Mouse (Mus musculus) MEL-GATA-1-ER (cell line): ENCODE results near the gene Rarb.

Experiments used
- DNase-seq: peaks from one replicate; pipeline ENCODE4 v3.0.0-alpha.2; 2012; ENCODE audit warnings: low read depth; ENCODE audit errors: extremely low read depth

Gene Rarb

GRCm38 (mm10) chr14:16735331-16736012 is 83.5 kb downstream of the Rarb start:
- no peak for DNase-seq

DNA sequence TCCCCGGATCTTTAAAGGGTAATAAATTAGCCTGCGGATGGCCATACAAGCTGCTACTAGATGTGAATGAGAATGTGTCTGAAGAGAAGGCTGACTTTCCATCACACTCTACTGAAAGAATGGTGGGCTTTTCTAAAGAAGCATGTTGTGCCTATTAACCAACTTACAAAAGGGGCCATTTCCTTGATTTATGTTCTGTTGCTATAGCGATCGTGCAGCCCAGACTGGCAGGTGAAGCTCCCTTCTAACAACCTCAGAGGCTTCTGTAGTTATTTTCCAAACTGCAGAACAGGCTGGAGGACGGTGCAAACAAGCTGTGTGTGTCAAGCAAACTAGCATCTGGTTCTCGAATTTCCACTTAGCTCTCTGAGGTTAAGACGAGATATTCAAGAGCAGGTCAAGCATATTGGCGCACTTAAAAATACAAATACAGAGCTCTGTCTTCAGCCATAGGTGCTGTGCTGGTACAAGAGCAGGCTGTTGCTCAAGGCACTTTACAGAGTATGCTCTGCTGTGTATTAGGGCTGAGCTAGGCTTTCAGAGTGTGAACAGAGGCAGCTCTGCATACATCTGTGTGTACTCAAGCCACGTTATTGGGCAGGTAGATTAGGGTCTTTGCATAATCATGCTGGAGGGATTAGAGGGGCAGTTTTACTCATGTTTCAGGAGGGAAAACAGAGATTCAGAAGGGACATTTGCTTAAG is 85.2 kb downstream of the Rarb start:
- DNase-seq, result no peak

- no peak for DNase-seq
Observed at GRCm38 (mm10) chr14:16732054-16732453, 86.9 kb downstream of the Rarb start.

- no peak for DNase-seq
Observed at GRCm38 (mm10) chr14:16728175-16728838, 90.6 kb downstream of the Rarb start.

- DNase-seq, result no peak
Observed at GRCm38 (mm10) chr14:16723991-16724390, 95.0 kb downstream of the Rarb start.

- DNase-seq, result no peak
Observed at GRCm38 (mm10) chr14:16717821-16718220, 101.1 kb downstream of the Rarb start.

- no peak for DNase-seq
Observed at GRCm38 (mm10) chr14:16714344-16714955, 104.5 kb downstream of the Rarb start.

- no peak for DNase-seq
Observed at GRCm38 (mm10) chr14:16713773-16714172, 105.2 kb downstream of the Rarb start.

DNA sequence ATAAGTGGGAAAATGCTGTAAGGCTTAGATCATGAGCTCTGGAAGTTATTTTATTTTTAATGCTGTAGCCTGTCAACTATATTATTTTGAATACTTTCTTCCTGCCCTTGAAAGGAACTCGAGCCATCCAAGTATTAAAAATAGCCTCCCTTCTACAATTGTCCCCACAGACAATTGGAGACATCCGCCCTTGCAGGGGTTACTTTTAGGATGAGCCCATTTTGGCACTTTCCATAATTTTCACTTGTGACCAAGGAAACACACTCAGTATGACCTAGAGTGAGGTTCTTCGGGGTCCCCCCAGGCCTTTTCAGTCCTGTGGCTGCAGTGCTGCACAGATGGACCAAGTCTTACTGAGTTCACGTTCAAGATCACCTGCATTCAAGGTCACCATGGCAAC is 119.7 kb downstream of the Rarb start:
- DNase-seq, result no peak

GRCm38 (mm10) chr14:16695453-16696120 is 123.4 kb downstream of the Rarb start:
- DNase-seq, result no peak

DNA sequence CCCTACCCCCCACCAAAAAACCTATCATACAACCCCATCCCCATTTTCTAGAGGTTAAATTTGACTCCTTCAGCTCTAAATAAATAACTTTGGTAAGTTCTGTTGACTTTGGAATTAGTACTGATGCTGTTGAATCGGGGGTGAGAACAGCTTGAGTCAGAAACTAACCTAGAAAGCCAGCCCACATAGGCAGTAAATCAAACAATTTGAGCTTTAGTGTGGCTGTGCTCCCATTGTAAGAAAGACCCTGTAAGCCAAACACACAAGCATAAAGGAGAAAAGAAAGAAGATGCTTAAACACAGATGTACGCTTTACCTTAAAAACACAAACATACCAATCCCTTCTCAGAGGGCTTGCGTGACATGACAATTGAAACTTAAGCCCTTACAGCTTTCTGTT is 140.6 kb downstream of the Rarb start:
- DNase-seq, result no peak

- DNase-seq, result no peak
Observed at GRCm38 (mm10) chr14:16677081-16677480, 141.9 kb downstream of the Rarb start.

- no peak for DNase-seq
Observed at GRCm38 (mm10) chr14:16670571-16670970, 148.4 kb downstream of the Rarb start.

DNA sequence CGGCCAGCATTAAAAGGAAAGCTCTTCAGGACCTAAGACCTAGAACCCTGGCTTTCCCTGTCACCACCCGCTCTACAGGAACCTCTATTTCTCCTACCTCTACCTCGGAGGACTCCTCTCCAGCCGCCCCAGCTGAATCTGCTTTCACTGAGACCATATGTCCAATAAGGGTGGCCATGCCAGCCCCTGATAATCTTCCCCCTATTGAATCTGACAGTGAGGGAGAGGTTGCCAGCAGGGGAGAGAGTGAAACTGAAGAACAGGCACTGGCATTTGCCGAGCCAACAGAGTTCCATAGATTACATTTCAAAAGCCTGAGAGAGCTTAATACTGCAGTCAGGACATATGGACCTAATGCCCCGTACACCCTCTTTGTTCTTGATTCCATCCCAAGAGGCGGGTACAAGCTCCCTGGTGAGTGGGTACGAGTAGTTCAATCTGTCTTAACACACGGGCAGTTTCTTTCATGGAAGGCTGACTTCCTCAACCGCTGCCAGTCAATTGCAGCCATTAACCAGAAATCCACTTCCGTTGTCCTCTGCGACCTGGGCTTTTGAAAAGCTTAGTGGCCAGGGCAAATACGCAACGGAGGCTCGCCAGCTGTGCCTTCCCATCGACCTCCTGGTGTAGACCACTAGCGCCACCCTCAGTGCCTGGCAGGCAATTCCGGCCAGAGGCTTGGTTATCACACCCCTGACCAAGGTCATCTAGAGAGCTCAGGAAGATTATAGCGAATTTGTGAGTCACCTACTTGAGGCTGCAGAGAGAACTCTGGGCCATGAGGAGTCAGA is 179.6 kb downstream of the Rarb start:
- DNase-seq, result no peak

- no peak for DNase-seq
Observed at GRCm38 (mm10) chr14:16613975-16614374, 205.0 kb downstream of the Rarb start.

DNA sequence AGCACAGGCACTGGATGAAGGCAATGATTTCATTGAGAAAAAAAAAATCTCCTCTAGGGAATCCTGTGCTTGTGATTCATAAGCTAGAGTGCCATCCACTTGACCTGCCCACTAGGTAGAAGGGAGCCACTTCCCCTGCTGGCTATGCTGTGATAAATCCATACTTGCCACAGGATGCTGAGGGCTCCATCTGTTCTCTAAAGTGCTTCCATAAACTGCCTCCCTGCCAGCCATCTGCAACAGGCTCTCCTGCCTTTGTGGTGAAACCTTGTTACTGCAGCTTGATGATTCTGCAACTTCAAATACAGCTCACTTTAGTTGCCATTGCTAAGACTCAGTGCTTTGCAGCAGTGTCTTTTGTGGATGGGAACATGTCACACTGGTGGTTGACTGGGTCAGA is 213.5 kb downstream of the Rarb start:
- DNase-seq, result no peak

- no peak for DNase-seq
Observed at GRCm38 (mm10) chr14:16604469-16605064, 214.4 kb downstream of the Rarb start.

DNA sequence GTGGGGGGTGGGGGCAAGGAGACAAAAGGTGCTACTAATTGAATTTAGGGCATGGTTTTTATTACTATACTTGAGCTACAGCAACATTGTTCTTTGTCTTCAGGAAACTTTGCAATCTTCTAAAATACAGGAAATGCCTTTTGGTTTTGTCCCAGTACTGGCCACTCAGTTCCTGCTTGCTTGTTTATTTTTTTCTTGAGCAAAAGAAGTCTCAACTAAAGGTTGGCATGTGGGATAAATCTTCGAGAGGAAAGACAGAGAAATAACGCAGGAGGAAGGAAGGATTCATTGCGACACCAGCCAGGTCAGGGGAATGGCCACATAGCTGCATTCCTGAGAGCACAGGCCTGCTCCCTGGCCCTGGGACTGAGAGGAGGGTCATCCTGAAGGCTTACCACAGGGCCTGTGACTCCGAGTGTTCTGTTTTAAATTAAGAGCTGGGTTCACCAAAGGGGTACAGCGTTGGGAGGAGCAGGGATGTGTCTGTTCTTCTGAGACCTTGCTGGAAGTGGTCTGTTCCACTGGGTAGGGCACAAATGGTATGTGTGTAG is 215.8 kb downstream of the Rarb start:
- DNase-seq, result no peak

GRCm38 (mm10) chr14:16599224-16599623 is 219.7 kb downstream of the Rarb start:
- DNase-seq, result no peak

DNA sequence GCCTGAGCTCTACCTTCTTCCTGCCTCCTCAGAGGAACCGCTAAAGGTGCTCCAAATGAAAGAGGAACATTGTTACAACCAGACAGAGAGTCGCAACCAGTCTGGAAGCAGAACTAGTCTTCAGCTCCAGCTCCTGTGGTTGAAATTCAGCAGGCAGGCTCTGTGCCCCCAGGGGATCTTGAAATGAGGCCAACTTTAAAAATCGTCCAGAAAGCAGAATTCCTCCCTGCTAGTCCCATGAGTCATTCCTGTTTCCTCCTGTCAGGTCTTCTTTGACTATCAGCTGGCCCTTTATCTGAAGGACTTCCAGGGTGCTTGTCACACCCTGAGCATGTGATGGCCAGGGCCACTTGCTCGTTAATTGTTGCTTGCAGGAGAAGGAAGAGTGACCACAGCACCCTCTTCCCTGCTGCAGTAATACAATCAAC is 220.9 kb downstream of the Rarb start:
- DNase-seq, result no peak
